Mouse (Mus musculus) embryonic fibroblast, embryonic 13.5 days (primary cell): ENCODE measurements at regions not wholly inside any gene's neighbourhood (a gene's known extent, or its start where the extent isn't known, plus 50 kb on each side); places are given as distances from the start of the nearest gene placed in this dataset.

ENCODE experiments used
- CTCF ChIP-seq: IDR thresholded peaks from 2 replicates; pipeline ENCODE4 v1.5.1; 2011; ENCODE audit warnings: mild to moderate bottlenecking, control low read depth, low read length, moderate library complexity, borderline replicate concordance; ENCODE audit not compliant: insufficient read depth
- POLR2A ChIP-seq: IDR thresholded peaks from 2 replicates; pipeline ENCODE4 v1.6.1; 2011; ENCODE audit warnings: low read depth, mild to moderate bottlenecking, control low read depth, low read length, moderate library complexity

DNA sequence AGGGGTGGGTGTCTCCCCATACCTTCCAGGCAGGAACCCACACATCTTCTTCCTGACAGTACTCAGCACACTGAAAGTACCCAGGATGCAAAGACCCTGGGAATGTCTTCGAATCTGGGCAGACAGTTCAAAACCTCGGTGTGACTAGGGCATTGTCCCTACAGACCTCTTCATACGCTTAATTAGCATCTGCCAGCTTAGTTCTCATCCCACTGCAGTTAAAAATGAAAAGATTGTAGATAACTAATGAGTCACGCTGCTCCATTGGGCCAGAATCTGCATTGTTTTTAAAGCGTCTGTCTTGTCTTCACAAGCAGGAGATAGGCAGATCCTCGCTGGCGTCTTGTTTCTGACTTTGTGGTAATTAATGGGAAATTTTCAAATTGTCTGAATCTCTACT lies 159.6 kb upstream of the Arid1b start:
- TF ChIP-seq POLR2A (no peak), CTCF (no peak)
